Mouse (Mus musculus) myocyte (in vitro differentiated cells): ENCODE results near the gene Cog6. TPM values are rescaled to one million over a fixed set of nuclear protein-coding genes. Genes with fewer than 3 reads are reported as not detected.

Experiments used
- H3K27me3 ChIP-seq: one replicate; pipeline ENCODE4 v1.6.1; 2011; ENCODE audit not compliant: control insufficient read depth, insufficient read depth, insufficient read length
- H3K36me3 ChIP-seq: one replicate; pipeline ENCODE4 v1.6.1; 2011; ENCODE audit not compliant: control insufficient read depth, insufficient read depth
- H3K4me2 ChIP-seq: one replicate; pipeline ENCODE4 v1.6.1; 2011; ENCODE audit warnings: low read depth, control low read depth
- H3K4me3 ChIP-seq: one replicate; pipeline ENCODE4 v1.5.1; 2011; ENCODE audit warnings: mild to moderate bottlenecking, control low read depth, moderate library complexity
- H3K79me2 ChIP-seq: one replicate; pipeline ENCODE4 v1.6.1; 2011; ENCODE audit not compliant: control insufficient read depth, insufficient read depth
- H3ac ChIP-seq: one replicate; pipeline ENCODE4 v1.6.1; 2011; ENCODE audit not compliant: control insufficient read depth, insufficient read length
- CEBPB ChIP-seq: IDR thresholded peaks from 2 replicates; pipeline ENCODE4 v1.6.1; 2011; ENCODE audit warnings: mild to moderate bottlenecking, moderate library complexity; ENCODE audit not compliant: poor library complexity, insufficient read depth, severe bottlenecking
- E2F4 ChIP-seq: IDR thresholded peaks from one replicate; pipeline ENCODE4 v1.6.1; 2011; ENCODE audit warnings: mild to moderate bottlenecking, control low read depth, moderate library complexity; ENCODE audit not compliant: insufficient read depth
- MAX ChIP-seq: IDR thresholded peaks from one replicate; pipeline ENCODE4 v1.6.1; 2011; ENCODE audit warnings: low read depth, mild to moderate bottlenecking, control low read depth
- MYOD1 ChIP-seq, 3 experiments: IDR thresholded peaks; one replicate each; pipeline ENCODE4 v1.6.1; 2011; ENCODE audit warnings: control low read depth in 2 of 3, low read depth in 2 of 3, mild to moderate bottlenecking in 2 of 3, moderate library complexity in 1 of 3; ENCODE audit not compliant: insufficient read length in 2 of 3, control insufficient read depth in 1 of 3
- MYOG ChIP-seq, 3 experiments: IDR thresholded peaks; one replicate each; pipeline ENCODE4 v1.6.1; 2011; ENCODE audit warnings: control low read depth in 2 of 3, low read depth in 2 of 3, mild to moderate bottlenecking in 2 of 3; ENCODE audit not compliant: insufficient read length in 2 of 3, control insufficient read depth in 1 of 3, insufficient read depth in 1 of 3
- POLR2A ChIP-seq: IDR thresholded peaks from one replicate; pipeline ENCODE4 v1.6.1; 2011; ENCODE audit warnings: low read depth, mild to moderate bottlenecking, control low read depth, moderate library complexity; ENCODE audit not compliant: insufficient read length
- POLR2AphosphoS2 ChIP-seq: IDR thresholded peaks from one replicate; pipeline ENCODE4 v1.6.1; 2011; ENCODE audit warnings: low read depth, control low read depth; ENCODE audit not compliant: insufficient read length
- REST ChIP-seq: IDR thresholded peaks from one replicate; pipeline ENCODE4 v1.6.1; 2011; ENCODE audit warnings: mild to moderate bottlenecking, control low read depth, moderate library complexity; ENCODE audit not compliant: insufficient read depth, insufficient read length
- SRF ChIP-seq: IDR thresholded peaks from one replicate; pipeline ENCODE4 v1.6.1; 2011; ENCODE audit warnings: low read depth; ENCODE audit not compliant: control insufficient read depth, insufficient read length
- TCF12 ChIP-seq: IDR thresholded peaks from one replicate; pipeline ENCODE4 v1.6.1; 2011; ENCODE audit warnings: mild to moderate bottlenecking, control low read depth; ENCODE audit not compliant: poor library complexity, insufficient read depth, severe bottlenecking
- TCF3 ChIP-seq: IDR thresholded peaks from one replicate; pipeline ENCODE4 v1.6.1; 2011; ENCODE audit warnings: low read depth, control low read depth; ENCODE audit not compliant: insufficient read length
- USF1 ChIP-seq: IDR thresholded peaks from one replicate; pipeline ENCODE4 v1.6.1; 2011; ENCODE audit warnings: low read depth, mild to moderate bottlenecking, control low read depth, moderate library complexity
- polyA plus RNA-seq: library from polyadenylated mRNA; unstranded; fragments of >200 nt; fragmentation: generic; extraction: Trizol; gene quantifications from one replicate; pipeline ENCODE4 v1.2.1, GENCODE M21; 2012; ENCODE audit warnings: missing spikeins

Cog6 gene
- polyA plus RNA-seq, 1 experiment = 17.4 TPM

- Histone ChIP-seq H3K36me3 (no peaks in the 10 kb centered on the region), H3K79me2 (no peaks in the 10 kb centered on the region), H3ac (no peak overlapping the region), H3K4me2 (no peak overlapping the region), H3K4me3 (no peak overlapping the region), H3K27me3 (no peaks in the 10 kb centered on the region)
- TF ChIP-seq MAX = no peak
- TF ChIP-seq MYOG (IDR thresholded peaks at IDR 0.05; ENCODE audit: control insufficient read depth in 1 of 3, insufficient read depth in 1 of 3, insufficient read length in 2 of 3, low read depth in 2 of 3) = peak; percentile 17 to 72 (median 54)
- peak in 2 of 3 experiments; percentile 68 to 78 for TF ChIP-seq MYOD1 (IDR thresholded peaks at IDR 0.05; ENCODE audit: control insufficient read depth in 1 of 3, insufficient read length in 2 of 3, low read depth in 2 of 3)
These were observed 42.1 kb downstream of the Cog6 start for GRCm38 (mm10) chr3:52974674-52975556.

DNA sequence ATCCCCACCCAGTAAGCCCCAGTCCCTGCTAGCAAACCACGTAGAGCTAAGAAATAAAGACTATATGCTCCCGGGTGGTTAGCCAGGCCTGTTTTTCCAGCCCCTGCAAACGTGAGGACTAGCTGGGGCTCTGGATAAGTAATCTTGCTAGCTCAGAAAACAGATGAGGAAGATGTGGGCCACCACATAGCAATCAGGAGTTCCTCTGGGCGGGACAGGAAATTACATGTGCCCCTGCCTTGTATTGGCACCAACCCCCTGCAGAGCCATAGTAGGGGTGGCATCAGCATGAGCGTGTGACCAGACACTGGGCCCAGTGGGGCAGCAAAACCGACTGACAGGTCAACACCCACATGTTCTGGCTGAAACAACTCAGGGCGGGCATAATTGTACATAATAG is 44.1 kb downstream of the Cog6 start:
- TF ChIP-seq MYOG (IDR thresholded peaks at IDR 0.05; ENCODE audit: control insufficient read depth in 1 of 3, insufficient read depth in 1 of 3, insufficient read length in 2 of 3, low read depth in 2 of 3) (no peak), USF1 (no peak), CEBPB (no peak), POLR2AphosphoS2 (no peak), E2F4 (no peak), TCF3 (no peak), TCF12 (no peak), REST (no peak), POLR2A (no peak), MYOD1 (IDR thresholded peaks at IDR 0.05; ENCODE audit: control insufficient read depth in 1 of 3, insufficient read length in 2 of 3, low read depth in 2 of 3) (no peak), MAX (no peak), SRF (no peak)
- H3K36me3 ChIP-seq = no peaks in the 10 kb centered on the region
- H3K79me2 ChIP-seq = no peaks in the 10 kb centered on the region
- H3K4me2 ChIP-seq = no peak overlapping the region
- H3ac ChIP-seq = no peak overlapping the region
- no peak overlapping the region for H3K4me3 ChIP-seq
- H3K27me3 ChIP-seq = no peaks in the 10 kb centered on the region

DNA sequence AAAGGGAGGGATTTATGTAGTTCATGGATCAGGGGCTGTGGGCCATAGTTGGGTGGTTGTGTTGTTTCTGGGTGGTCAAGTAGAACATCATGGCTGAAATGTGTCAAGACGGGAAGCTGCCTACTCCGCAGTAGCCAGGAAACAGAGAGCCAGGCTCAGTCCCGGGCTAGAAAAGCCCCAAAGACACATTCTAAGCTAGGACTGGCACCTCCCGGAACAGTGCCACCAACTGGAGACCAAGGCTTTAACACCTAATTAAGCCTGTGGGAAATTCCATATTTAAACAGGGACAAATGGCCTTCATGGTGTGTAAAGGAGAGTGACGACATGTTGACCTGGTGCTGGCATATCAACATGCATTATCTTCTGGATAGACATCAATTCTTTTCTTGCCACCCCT is 50.0 kb downstream of the Cog6 start:
- no peak overlapping the region for H3K4me2 ChIP-seq
- H3K36me3 ChIP-seq = no peaks in the 10 kb centered on the region
- TF ChIP-seq CEBPB (no peak), E2F4 (no peak), POLR2AphosphoS2 (no peak), TCF3 (no peak), MAX (no peak), MYOD1 (IDR thresholded peaks at IDR 0.05; ENCODE audit: control insufficient read depth in 1 of 3, insufficient read length in 2 of 3, low read depth in 2 of 3) (no peak)
- no peak overlapping the region for H3K4me3 ChIP-seq
- no peak overlapping the region for H3ac ChIP-seq
- no peaks in the 10 kb centered on the region for H3K27me3 ChIP-seq
- H3K79me2 ChIP-seq = no peaks in the 10 kb centered on the region

DNA sequence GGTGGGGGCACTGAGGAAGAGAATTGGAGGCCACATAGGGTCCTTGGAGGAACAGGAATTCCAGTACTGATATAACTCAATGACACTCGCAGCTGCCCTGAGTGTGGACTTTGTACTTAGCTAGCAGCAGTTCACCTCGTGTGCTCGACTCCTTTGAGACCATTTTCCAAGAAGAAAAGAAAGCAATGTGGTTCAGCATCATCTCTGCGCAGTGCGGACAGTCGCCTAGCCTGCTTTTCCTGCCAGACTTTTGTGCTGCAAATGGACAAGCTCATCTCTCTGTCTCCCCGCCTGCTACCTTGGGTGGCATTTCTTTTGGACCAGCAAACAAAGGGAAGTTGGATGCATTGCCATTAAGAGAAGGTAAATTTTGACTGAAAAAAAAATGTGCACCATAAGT is 52.8 kb downstream of the Cog6 start:
- Histone ChIP-seq H3K4me2 (no peak overlapping the region), H3K36me3 (no peaks in the 10 kb centered on the region), H3K79me2 (no peaks in the 10 kb centered on the region), H3K4me3 (no peak overlapping the region), H3K27me3 (no peaks in the 10 kb centered on the region), H3ac (no peak overlapping the region)
- no peak for TF ChIP-seq REST

DNA sequence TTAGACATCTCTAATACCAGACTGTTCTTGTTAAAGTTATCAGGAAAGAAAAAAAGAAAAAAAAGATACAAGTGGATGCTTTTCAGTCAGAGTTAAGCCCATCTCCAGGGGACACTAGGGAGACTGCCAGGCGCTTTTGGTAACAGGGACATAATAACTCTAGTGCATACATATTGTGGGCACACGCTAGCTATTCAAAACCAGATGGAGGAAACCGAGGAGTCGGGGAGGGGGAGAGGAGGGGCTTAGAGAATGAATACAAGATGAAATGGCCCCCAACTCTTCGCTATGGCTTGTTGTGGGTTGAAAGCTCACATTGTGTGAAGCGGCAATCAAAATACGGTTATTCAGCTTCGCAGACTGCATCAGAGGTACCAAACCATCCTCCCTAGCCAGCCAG is 53.6 kb downstream of the Cog6 start:
- no peak overlapping the region for H3ac ChIP-seq
- no peak overlapping the region for H3K4me2 ChIP-seq
- H3K27me3 ChIP-seq = no peaks in the 10 kb centered on the region
- no peaks in the 10 kb centered on the region for H3K79me2 ChIP-seq
- TF ChIP-seq USF1 = no peak
- no peak for TF ChIP-seq POLR2A
- H3K36me3 ChIP-seq = no peaks in the 10 kb centered on the region
- H3K4me3 ChIP-seq = no peak overlapping the region

- Histone ChIP-seq H3K27me3 (no peaks in the 10 kb centered on the region), H3ac (no peak overlapping the region), H3K4me3 (no peak overlapping the region), H3K36me3 (no peaks in the 10 kb centered on the region), H3K79me2 (no peaks in the 10 kb centered on the region), H3K4me2 (no peak overlapping the region)
- TF ChIP-seq POLR2A (no peak), USF1 (no peak), MYOG (IDR thresholded peaks at IDR 0.05; ENCODE audit: control insufficient read depth in 1 of 3, insufficient read depth in 1 of 3, insufficient read length in 2 of 3, low read depth in 2 of 3) (no peak), TCF12 (no peak), CEBPB (no peak), POLR2AphosphoS2 (no peak), MYOD1 (IDR thresholded peaks at IDR 0.05; ENCODE audit: control insufficient read depth in 1 of 3, insufficient read length in 2 of 3, low read depth in 2 of 3) (no peak), TCF3 (no peak)
These were observed 54.6 kb downstream of the Cog6 start for GRCm38 (mm10) chr3:52962391-52962790.
